Mouse (Mus musculus) left cerebral cortex, postnatal 10 days (tissue): ENCODE measurements around the gene Cyp8b1. TPM values are rescaled to one million over a fixed set of nuclear protein-coding genes. Genes with fewer than 3 reads are reported as not detected.

Experiments used
- DNase-seq, 2 experiments: peaks; one replicate each; pipeline ENCODE4 v3.0.0; 2021 to 2022; ENCODE audit warnings: low spot score in 2 of 2, mixed read lengths in 1 of 2; ENCODE audit errors: extremely low spot score in 1 of 2
- intact Hi-C: fragments of 180-260 bp; cut with DNase I; formaldehyde crosslinking; loops from one replicate; pipeline ENCODE4 v1.15.1; 2025
- total RNA-seq, 2 experiments: library from RNA; stranded (reverse); gene quantifications; 2 replicates each; pipeline ENCODE4 v1.2.3; 2021

Gene Cyp8b1
- total RNA-seq: not detected

DNA sequence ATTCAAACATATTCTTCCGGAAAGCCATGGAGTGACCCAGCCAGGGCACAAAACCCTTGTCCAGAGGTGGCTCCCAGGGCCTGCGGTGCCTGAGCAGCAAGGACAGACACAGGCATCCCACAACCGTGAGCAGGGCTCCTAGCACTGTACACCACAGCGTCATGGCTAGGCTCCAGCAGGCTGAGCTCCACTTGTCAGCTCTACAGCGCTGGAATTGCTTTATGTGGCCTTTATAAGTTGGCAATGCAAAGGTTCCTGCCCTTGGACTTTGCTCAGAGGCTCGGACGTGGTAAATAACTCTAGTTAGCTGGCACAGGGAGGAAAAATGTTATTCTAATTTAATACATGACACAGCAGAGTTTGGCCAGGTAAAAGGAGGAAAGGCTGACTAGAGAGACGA lies at the start of gene Cyp8b1:
Gene Cyp8b1 (minus strand): TSS at position 204 of the 400 bp plus-strand sequence.
- intact Hi-C loops: no loop called here
- no peak for DNase-seq

- no peak for DNase-seq
- intact Hi-C loops: no loop called here
Observed at GRCm38 (mm10) chr9:121964941-121965340, 48.8 kb upstream of the Cyp8b1 start.

DNA sequence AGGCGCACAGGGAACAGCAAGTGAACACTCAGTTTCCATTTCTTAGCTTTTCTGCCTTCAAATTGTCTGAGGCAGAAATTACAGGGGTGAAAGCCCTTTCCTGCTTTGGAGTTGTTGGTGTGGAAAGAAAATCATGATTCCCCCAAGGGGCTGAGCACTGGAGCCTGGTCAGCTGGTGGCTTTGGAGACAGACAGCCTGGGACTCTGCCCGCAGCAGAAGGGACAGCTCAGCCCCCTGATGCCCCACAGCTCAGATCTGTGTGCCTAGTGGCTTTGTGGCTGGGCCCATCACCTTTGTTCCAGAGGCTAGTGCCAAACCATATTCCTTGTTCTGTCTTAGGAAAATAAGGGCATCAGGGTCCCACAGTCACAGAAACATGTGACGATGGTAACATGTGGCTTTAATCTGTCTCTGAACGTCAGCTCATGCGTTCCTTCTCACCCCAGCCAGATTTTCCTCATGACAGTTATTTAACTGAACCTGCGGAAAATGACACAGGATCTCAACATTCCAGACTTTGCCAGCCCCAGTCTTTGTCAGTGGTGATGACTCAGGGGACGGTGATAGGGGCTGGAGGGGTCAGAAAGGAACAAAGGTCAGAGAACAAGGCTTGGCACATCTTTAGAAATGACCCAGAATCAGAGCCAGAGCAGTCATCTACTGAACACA lies 44.0 kb upstream of the Cyp8b1 start:
- peak in 1 of 2 experiments; percentile 17 for DNase-seq
- intact Hi-C loops: no loop called here

GRCm38 (mm10) chr9:121952596-121952995 lies 36.5 kb upstream of the Cyp8b1 start:
- peak in 1 of 2 experiments; percentile 11 for DNase-seq
- intact Hi-C loops: no loop called here

- intact Hi-C loops: no loop called here
- no peak for DNase-seq
Observed at GRCm38 (mm10) chr9:121951114-121951423, 35.0 kb upstream of the Cyp8b1 start.

- intact Hi-C loops: no loop called here
- DNase-seq: peak in 1 of 2 experiments; percentile 78
Observed at GRCm38 (mm10) chr9:121950418-121951113, 34.5 kb upstream of the Cyp8b1 start, which contains the start of gene Fam198a. Gene Fam198a, plus strand, starts transcription at chr9:121950988.

DNA sequence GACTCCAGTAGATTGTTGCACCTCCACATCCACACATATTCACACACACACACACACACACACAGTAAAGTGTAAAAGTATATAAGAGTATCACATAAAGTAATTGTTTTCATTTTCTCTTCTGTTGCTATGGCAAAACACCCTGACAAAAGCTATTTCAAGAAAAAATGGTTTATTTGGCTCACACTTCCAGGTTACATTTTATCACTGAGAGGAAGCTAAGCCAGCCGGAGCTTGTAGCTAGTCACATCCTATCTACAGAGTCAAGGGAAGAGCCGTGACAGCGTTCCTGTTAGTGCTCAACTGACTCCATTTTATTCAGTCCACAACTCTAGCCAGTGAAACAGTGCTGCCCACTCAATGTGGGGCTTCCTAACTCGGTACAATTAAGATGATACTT lies 32.3 kb upstream of the Cyp8b1 start:
- peak in 1 of 2 experiments; percentile 25 for DNase-seq
- intact Hi-C loops: loop anchor here (2.0 kb wide), 1 partner anchor 34 kb away; no protein-coding TSS in a partner anchor

GRCm38 (mm10) chr9:121947784-121948183 lies 31.7 kb upstream of the Cyp8b1 start:
- intact Hi-C loops: loop anchor here (2.0 kb wide), 1 partner anchor 35 kb away; no protein-coding TSS in a partner anchor
- peak; percentile 68 to 71 for DNase-seq

GRCm38 (mm10) chr9:121943628-121944027 lies 27.5 kb upstream of the Cyp8b1 start:
- DNase-seq: no peak
- intact Hi-C loops: no loop called here

DNA sequence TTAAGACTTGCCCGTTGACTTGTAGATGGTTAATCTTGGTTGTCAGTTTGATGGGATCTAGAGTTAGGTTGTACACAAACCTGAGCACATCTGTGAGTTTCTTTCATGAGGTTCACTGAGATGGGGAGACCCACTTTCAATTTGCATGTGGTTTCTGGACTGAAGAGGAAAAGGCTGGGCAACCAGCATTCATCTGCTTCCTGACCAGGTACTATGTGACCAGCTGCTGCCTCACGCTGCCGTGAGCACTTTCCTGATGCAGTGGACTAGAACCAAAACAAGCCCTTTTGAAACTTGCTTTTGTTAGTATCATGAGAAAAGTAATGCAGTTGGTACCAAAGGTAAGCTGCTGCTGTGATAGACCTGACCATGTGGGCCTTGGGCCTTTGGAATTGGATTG lies 26.9 kb upstream of the Cyp8b1 start:
- DNase-seq: no peak
- intact Hi-C loops: no loop called here

GRCm38 (mm10) chr9:121937944-121938355 lies 21.8 kb upstream of the Cyp8b1 start:
- intact Hi-C loops: no loop called here
- peak in 1 of 2 experiments; percentile 20 for DNase-seq

DNA sequence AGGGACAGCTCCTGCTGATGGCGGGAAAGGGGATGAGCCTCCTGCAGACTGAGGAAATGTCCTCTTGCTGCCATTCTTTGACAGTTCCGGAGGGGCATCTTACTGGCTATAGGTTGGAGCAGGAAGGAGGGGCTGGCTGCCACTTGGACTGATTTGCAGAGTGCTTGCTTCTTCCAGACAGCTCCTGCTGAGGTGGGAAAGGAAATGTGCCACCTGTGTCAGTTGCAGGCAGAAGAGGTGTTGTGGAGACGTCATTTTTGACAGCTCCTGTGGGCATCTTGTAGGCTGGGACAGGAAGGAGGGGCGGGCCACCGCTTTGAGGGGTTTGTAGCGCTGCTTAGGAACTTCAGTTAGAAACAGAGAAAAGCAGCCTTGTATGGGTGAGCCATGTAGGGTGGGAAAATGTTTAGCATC lies 21.4 kb upstream of the Cyp8b1 start:
- peak in 1 of 2 experiments; percentile 15 for DNase-seq
- intact Hi-C loops: no loop called here

DNA sequence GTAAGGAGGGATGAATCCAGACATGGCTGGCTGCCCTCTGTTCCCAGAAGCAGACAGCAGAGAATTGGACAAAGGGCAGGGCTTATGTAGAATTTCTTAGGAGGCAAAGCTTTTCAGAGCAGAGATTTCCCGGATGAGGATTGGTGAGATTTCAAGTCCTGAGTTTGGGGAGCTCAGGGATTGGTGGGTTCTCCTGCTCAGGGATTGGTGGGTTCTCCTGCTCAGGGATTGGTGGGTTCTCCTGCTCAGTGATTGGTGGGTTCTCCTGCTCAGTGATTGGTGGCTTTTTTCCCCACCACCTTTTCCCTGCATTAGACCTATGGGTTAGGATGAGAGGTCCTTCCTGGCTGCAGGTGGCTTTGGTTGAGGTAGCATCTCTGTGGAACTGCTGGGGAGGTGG lies 20.8 kb upstream of the Cyp8b1 start:
- intact Hi-C loops: no loop called here
- peak in 1 of 2 experiments; percentile 7 for DNase-seq

DNA sequence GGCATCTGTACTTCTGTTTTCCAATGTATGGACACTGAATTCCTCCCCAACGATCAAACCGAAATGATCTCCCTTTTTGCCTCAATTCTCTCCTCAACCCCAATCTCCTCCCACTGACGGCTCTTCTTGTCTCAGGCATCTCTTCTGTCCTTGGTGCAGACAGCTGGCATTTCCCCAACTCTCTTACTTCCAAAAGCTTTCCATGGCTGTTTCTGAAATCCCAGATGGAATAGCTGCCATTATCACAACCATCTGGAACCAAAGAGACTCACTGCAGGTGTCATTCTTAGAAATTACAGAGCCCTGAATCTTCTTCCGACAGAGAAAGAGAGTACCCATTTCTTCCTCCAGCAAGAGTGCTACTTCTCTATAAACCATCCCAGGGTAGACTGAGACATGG lies 18.8 kb upstream of the Cyp8b1 start:
- DNase-seq: no peak
- intact Hi-C loops: no loop called here

DNA sequence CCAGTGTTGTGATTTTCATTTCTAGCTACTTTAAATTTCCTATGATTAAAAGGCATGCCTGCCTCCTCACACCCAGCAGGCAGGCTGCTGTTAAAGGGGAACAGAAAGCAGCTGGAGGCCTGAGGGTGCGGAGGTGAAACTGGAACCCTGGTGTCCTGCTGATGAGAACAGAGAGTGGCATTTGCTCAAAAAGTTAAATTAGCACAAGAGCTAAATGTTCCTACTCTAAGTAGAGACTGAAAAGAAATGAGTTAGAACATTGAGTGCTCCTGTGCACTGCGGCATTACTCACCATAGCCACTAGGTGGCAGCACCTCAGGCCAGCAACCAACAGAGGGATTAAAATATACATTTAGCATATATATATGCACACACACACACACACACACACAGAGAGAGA lies 12.4 kb upstream of the Cyp8b1 start:
- intact Hi-C loops: no loop called here
- peak; percentile 44 to 54 for DNase-seq

- DNase-seq: peak in 1 of 2 experiments; percentile 9
- intact Hi-C loops: no loop called here
Observed at GRCm38 (mm10) chr9:121927721-121928120, 11.6 kb upstream of the Cyp8b1 start.

DNA sequence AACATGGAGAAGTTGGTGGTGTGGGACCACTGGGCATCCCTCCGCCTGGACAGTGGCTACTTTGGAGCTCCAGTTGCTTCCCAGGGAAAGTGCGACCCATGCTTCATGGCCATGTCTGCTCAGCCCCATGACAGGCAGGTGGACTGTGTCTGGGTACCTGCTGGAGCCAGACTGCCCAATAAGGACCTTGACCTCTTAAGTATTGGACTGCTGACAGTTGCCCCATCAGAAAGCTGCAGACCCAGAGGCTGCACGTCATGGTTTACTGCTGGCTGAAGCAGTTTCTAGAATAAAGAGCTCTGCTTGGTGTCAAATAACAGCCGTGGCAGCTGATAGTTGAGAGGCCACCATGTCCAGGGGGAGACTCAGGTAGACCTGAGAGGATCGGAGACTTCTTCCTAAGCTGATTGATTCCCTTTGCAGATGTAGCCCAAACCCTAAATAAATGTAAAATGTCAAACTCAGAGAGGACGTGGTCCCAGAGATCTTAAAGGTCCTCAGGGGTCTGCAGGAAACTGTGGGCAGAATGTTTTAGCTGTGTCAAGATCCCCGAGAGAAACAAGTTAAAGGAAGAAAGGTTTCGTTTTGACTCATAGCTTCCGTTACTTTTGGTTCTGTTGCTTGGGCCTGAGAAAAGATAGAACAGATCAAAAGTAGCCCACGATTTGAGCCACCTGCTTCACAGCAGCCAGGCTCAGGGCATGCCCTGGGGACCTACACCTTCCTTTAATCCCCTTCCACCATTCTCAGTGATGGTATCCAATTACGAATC lies 10.7 kb upstream of the Cyp8b1 start:
- intact Hi-C loops: no loop called here
- no peak for DNase-seq

GRCm38 (mm10) chr9:121925959-121926358 lies 9.9 kb upstream of the Cyp8b1 start:
- intact Hi-C loops: no loop called here
- no peak for DNase-seq

DNA sequence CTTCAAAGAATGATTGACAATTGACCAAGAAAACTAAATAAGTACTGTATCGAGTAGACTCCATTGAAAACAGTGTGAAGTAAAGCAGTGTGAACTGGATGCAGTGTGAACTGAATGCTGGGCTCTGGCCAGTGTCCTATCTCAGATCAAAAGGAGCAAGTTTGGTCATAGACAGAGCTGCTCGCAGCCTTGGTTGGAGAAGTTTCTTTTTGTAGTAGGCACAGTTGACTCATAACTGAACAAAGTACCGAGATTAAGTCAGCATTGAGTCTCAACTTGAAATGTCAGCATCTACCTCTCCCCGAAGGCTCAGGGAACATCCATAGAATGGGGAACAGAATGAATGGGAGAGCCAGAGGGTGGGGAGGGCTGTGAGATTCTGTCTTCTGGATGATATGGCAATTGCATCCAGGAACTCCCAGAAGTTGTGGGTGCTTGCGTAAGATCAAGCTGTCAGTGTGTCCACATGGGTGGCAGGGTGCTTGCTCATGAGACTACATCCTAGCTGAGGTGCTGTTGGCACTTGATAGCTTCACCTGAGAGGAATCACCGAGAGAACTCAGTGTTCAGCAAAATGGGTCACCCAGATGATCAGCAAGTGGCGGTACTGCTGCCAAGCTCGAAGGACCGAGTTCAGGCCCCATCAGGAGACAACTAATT lies 8.9 kb upstream of the Cyp8b1 start:
- DNase-seq: no peak
- intact Hi-C loops: no loop called here
